Mouse (Mus musculus) erythroblast, embryonic 14.5 days (primary cell): ENCODE data around the gene Lmntd1. TPM values are rescaled to one million over a fixed set of nuclear protein-coding genes. Genes with fewer than 3 reads are reported as not detected.

ENCODE experiments used
- H3K27me3 ChIP-seq: 2 replicates; pipeline ENCODE4 v1.6.1; 2012; ENCODE audit warnings: inconsistent platforms; ENCODE audit not compliant: control insufficient read depth
- H3K36me3 ChIP-seq: 2 replicates; pipeline ENCODE4 v1.6.1; 2012; ENCODE audit warnings: mild to moderate bottlenecking, inconsistent platforms; ENCODE audit not compliant: control insufficient read depth
- H3K4me1 ChIP-seq: 2 replicates; pipeline ENCODE4 v1.6.1; 2012; ENCODE audit warnings: inconsistent platforms; ENCODE audit not compliant: control insufficient read depth
- H3K4me3 ChIP-seq: replicated peaks from 2 replicates; pipeline ENCODE3; 2012; ENCODE audit warnings: moderate library complexity, mild to moderate bottlenecking, inconsistent platforms
- H3K9me3 ChIP-seq: 2 replicates; pipeline ENCODE4 v1.6.1; 2012; ENCODE audit warnings: low read length, inconsistent platforms, mixed read lengths; ENCODE audit not compliant: control insufficient read depth
- GATA1 ChIP-seq: IDR thresholded peaks from 2 replicates; pipeline ENCODE4 v1.6.1; 2012; ENCODE audit warnings: low read length, inconsistent platforms, mixed read lengths
- TAL1 ChIP-seq: IDR thresholded peaks from 3 replicates; pipeline ENCODE4 v1.6.1; 2012; ENCODE audit warnings: low read length, inconsistent platforms, mixed read lengths
- polyA plus RNA-seq: library from polyadenylated mRNA; stranded (reverse); fragments of >175 nt; gene quantifications from 2 replicates; pipeline ENCODE4 v1.2.3, GENCODE M21; 2012

Lmntd1 gene
- polyA plus RNA-seq, 1 experiment: not detected

GRCm38 (mm10) chr6:145418856-145419255 is 195.3 kb downstream of the Lmntd1 start:
- TF ChIP-seq TAL1: no peak
- TF ChIP-seq GATA1: no peak
- Histone ChIP-seq H3K9me3 (no peaks in the 10 kb centered on the region), H3K36me3 (no peaks in the 10 kb centered on the region), H3K27me3 (no peaks in the 10 kb centered on the region), H3K4me1 (no peaks in the 10 kb centered on the region), H3K4me3 (no peak overlapping the region)

GRCm38 (mm10) chr6:145417720-145418440 is 196.2 kb downstream of the Lmntd1 start:
- H3K4me3 ChIP-seq: no peak overlapping the region
- TF ChIP-seq GATA1: no peak
- H3K9me3 ChIP-seq: no peaks in the 10 kb centered on the region
- no peaks in the 10 kb centered on the region for H3K36me3 ChIP-seq
- H3K27me3 ChIP-seq: no peaks in the 10 kb centered on the region
- no peaks in the 10 kb centered on the region for H3K4me1 ChIP-seq

GRCm38 (mm10) chr6:145417014-145417719 is 197.0 kb downstream of the Lmntd1 start:
- Histone ChIP-seq H3K4me3 (no peak overlapping the region), H3K27me3 (no peaks in the 10 kb centered on the region), H3K9me3 (no peaks in the 10 kb centered on the region), H3K36me3 (no peaks in the 10 kb centered on the region), H3K4me1 (no peaks in the 10 kb centered on the region)
- TF ChIP-seq TAL1 (no peak), GATA1 (no peak)

DNA sequence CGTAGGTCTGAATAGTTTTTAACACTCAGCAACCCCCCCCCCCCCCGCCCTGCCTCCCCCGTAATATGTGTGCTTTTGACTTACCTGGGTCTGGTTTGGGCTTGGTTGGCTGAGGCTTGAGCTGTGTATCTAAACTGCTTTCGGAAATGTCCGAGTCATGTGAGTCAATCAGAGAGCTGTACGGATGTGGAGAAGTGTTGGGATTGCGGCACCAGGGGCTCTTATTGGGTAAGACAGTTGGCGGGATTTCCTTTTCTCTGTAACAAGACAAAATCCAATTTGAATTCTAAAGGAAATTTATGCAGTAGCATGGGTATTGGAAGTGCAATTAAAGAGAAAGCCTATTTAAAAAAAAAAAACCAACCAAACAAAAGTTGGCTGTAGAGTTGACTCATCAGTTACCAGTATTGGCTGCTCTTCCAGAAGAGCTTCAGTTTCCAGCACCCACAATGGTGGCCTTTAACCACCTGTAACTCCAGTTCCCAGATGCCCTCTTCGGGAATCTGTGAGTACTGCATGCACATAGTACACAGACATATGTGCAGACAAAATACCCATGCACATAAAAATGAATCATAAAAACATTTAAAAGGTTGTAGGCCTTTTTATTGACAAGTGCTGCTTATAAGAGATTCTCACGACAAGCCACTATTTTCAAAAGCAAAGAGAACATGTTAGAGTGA is 209.6 kb downstream of the Lmntd1 start:
- TF ChIP-seq GATA1 (no peak), TAL1 (no peak)
- Histone ChIP-seq H3K4me3 (no peak overlapping the region), H3K9me3 (no peaks in the 10 kb centered on the region), H3K27me3 (no peaks in the 10 kb centered on the region), H3K36me3 (no peaks in the 10 kb centered on the region), H3K4me1 (no peaks in the 10 kb centered on the region)

- H3K27me3 ChIP-seq: no peaks in the 10 kb centered on the region
- H3K4me1 ChIP-seq: no peaks in the 10 kb centered on the region
- no peak overlapping the region for H3K4me3 ChIP-seq
- no peak for TF ChIP-seq TAL1
- TF ChIP-seq GATA1: no peak
- H3K9me3 ChIP-seq: no peaks in the 10 kb centered on the region
- H3K36me3 ChIP-seq: no peaks in the 10 kb centered on the region
Observed at GRCm38 (mm10) chr6:145401140-145401539, 213.0 kb downstream of the Lmntd1 start.

DNA sequence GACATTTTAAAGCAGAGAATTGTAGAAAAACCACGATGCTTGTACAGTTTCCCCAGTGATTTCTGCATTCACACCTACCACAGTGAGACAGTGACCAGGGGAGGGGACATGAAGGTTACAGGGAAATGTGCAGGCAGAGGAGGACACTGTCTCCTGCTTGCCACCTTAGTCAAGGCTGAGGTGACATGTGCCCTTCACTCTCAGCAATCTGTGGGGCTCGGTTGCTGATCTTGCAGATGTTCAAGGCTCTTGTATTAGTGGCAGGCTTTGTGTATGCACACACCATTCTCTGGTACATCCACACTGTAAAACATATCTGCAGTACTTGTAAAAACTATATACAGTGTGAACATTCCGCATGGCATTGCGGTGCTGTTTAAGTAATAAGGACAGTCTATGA is 216.2 kb downstream of the Lmntd1 start:
- TF ChIP-seq GATA1 (no peak), TAL1 (no peak)
- Histone ChIP-seq H3K9me3 (no peaks in the 10 kb centered on the region), H3K4me1 (no peaks in the 10 kb centered on the region), H3K27me3 (no peaks in the 10 kb centered on the region), H3K4me3 (no peak overlapping the region), H3K36me3 (no peaks in the 10 kb centered on the region)

- TF ChIP-seq TAL1 (no peak), GATA1 (no peak)
- Histone ChIP-seq H3K36me3 (no peaks in the 10 kb centered on the region), H3K4me3 (no peak overlapping the region), H3K9me3 (no peaks in the 10 kb centered on the region), H3K27me3 (no peaks in the 10 kb centered on the region), H3K4me1 (no peaks in the 10 kb centered on the region)
Observed at GRCm38 (mm10) chr6:145396534-145396933, 217.6 kb downstream of the Lmntd1 start.

DNA sequence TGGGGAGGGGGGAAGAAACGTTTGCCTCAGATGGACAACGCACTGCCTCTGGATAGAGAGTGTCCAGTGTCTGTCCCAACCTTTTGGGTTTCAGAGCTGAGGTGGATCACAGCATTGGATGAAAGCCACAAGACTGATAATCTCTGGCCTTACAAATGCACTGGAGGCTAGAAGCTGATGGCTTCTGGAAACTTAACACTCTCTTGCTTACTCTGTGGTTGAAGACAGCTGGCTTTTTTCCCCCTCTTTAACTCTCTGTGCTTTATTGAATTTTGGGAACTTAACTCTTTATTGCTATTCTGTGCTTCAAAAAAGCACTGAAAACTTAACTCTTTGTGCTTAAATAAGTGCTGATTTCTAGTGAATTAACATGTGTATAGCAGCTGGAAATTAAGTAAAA is 223.7 kb downstream of the Lmntd1 start:
- TF ChIP-seq GATA1 (no peak), TAL1 (no peak)
- no peaks in the 10 kb centered on the region for H3K27me3 ChIP-seq
- no peaks in the 10 kb centered on the region for H3K36me3 ChIP-seq
- H3K4me3 ChIP-seq: no peak overlapping the region
- H3K9me3 ChIP-seq: no peaks in the 10 kb centered on the region
- no peaks in the 10 kb centered on the region for H3K4me1 ChIP-seq

- Histone ChIP-seq H3K27me3 (no peaks in the 10 kb centered on the region), H3K4me3 (no peak overlapping the region), H3K4me1 (no peaks in the 10 kb centered on the region), H3K9me3 (no peaks in the 10 kb centered on the region), H3K36me3 (no peaks in the 10 kb centered on the region)
- TF ChIP-seq TAL1: no peak
- TF ChIP-seq GATA1: no peak
Observed at GRCm38 (mm10) chr6:145389904-145390303, 224.2 kb downstream of the Lmntd1 start.
